Mouse (Mus musculus) heart, embryonic 13.5 days (tissue): ENCODE results near the gene Ric8a. TPM values are rescaled to one million over a fixed set of nuclear protein-coding genes. Genes with fewer than 3 reads are reported as not detected.

Experiments
- ATAC-seq: fragments of 200-750 bp; cut with Nextera tagmentation; 2 replicates; pipeline ENCODE4 v1.8.0; 2017; ENCODE audit warnings: moderate TSS enrichment; ENCODE audit not compliant: insufficient number of reproducible peaks, low FRiP score, low TSS enrichment; ENCODE audit errors: extremely low read depth
- H3K27ac ChIP-seq: fragments of 300-500 bp; sonication (generic); replicated peaks from 2 replicates; pipeline ENCODE4 v1.5.1; 2015; ENCODE audit warnings: moderate library complexity, mild to moderate bottlenecking, inconsistent platforms
- H3K27me3 ChIP-seq: fragments of 300-500 bp; sonication (generic); replicated peaks from 2 replicates; pipeline ENCODE4 v1.6.1; 2015; ENCODE audit warnings: mild to moderate bottlenecking, inconsistent platforms
- H3K36me3 ChIP-seq: fragments of 300-500 bp; sonication (generic); 2 replicates; pipeline ENCODE4 v1.6.1; 2015; ENCODE audit warnings: mild to moderate bottlenecking, inconsistent platforms
- H3K4me1 ChIP-seq: fragments of 300-500 bp; sonication (generic); 2 replicates; pipeline ENCODE4 v1.6.1; 2015; ENCODE audit warnings: inconsistent platforms
- H3K4me2 ChIP-seq: fragments of 300-500 bp; sonication (generic); 2 replicates; pipeline ENCODE4 v1.6.1; 2015; ENCODE audit warnings: inconsistent platforms, mild to moderate bottlenecking, moderate library complexity
- H3K4me3 ChIP-seq: fragments of 300-500 bp; sonication (generic); 2 replicates; pipeline ENCODE4 v1.5.1; 2015; ENCODE audit warnings: moderate library complexity, mild to moderate bottlenecking, inconsistent platforms
- H3K9ac ChIP-seq: fragments of 300-500 bp; sonication (generic); 2 replicates; pipeline ENCODE4 v1.6.1; 2015; ENCODE audit warnings: inconsistent platforms, mild to moderate bottlenecking, moderate library complexity
- H3K9me3 ChIP-seq: fragments of 300-500 bp; sonication (generic); 2 replicates; pipeline ENCODE4 v1.6.1; 2016; ENCODE audit warnings: inconsistent platforms
- WGBS: fragments of 180-500 bp; shearing (Covaris S2); methylation state at CpG from one replicate; pipeline ENCODE4 v1.1.7; 2015; ENCODE audit warnings: mixed read lengths; 5-methylcytosine and 5-hydroxymethylcytosine counted together
- polyA plus RNA-seq: library from polyadenylated mRNA; unstranded; fragments of >200 nt; fragmentation: Nextera tagmentation; extraction: Ambion mirVana; gene quantifications from 2 replicates; pipeline ENCODE4 v1.2.1, GENCODE M21; 2015

The Ric8a gene
- polyA plus RNA-seq, 1 experiment from 2014 or later = 40.1 TPM

- 47% methylated on average over 3 of the region's 3 CpGs for WGBS
- Histone ChIP-seq H3K27ac (no peak overlapping the region), H3K4me2 (no peak overlapping the region), H3K4me3 (no peak overlapping the region), H3K9ac (no peak overlapping the region), H3K9me3 (no peaks in the 10 kb centered on the region), H3K4me1 (peaks cover 4% of the 10 kb centered on the region; the same call in 1 of the 2 replicates), H3K27me3 (peaks cover 30% of the 10 kb centered on the region), H3K36me3 (no peaks in the 10 kb centered on the region)
- ATAC-seq = no peak
Measured at GRCm38 (mm10) chr7:140912293-140912692, 55.5 kb downstream of the Ric8a start.

- Histone ChIP-seq H3K4me1 (peaks cover 4% of the 10 kb centered on the region; the same call in 1 of the 2 replicates), H3K36me3 (no peaks in the 10 kb centered on the region), H3K27ac (no peak overlapping the region), H3K9me3 (no peaks in the 10 kb centered on the region), H3K27me3 (peaks cover 36% of the 10 kb centered on the region), H3K4me2 (no peak overlapping the region), H3K4me3 (no peak overlapping the region), H3K9ac (no peak overlapping the region)
- ATAC-seq = no peak
- WGBS = 71% methylated on average over 5 of the region's 5 CpGs
Measured at GRCm38 (mm10) chr7:140912846-140913482, 56.2 kb downstream of the Ric8a start.

Other genes starting within 250 kb of the Ric8a start
- not detected in 2 replicates for gene Olfr61, start 228.0 kb upstream of the Ric8a start, polyA plus RNA-seq
- not detected in 2 replicates for gene Olfr53, start 210.5 kb upstream of the Ric8a start, polyA plus RNA-seq
- not detected in 2 replicates for gene Olfr539, start 197.0 kb upstream of the Ric8a start, polyA plus RNA-seq
- gene Olfr45, start 175.0 kb upstream of the Ric8a start, polyA plus RNA-seq = not detected in 2 replicates
- not detected in 2 replicates for gene Olfr541, start 159.7 kb upstream of the Ric8a start, polyA plus RNA-seq
- gene Cyp2e1, start 93.2 kb upstream of the Ric8a start, polyA plus RNA-seq = not detected in 2 replicates
- 0.23 and 0.29 TPM in 2 replicates for gene Syce1, start 69.1 kb upstream of the Ric8a start, polyA plus RNA-seq
- 0.66 and 0.90 TPM in 2 replicates for gene Zfp941, start 34.8 kb upstream of the Ric8a start, polyA plus RNA-seq
- 0.24 and 0.90 TPM in 2 replicates for gene Urah, start 21.9 kb upstream of the Ric8a start, polyA plus RNA-seq
- not detected in 2 replicates for gene Scgb1c1, start 11.4 kb upstream of the Ric8a start, polyA plus RNA-seq
- 0.09 TPM in 1 of 2 replicates, not detected in the other for gene Odf3, start 9.2 kb upstream of the Ric8a start, polyA plus RNA-seq
- gene Gm45785, start 626 bp upstream of the Ric8a start, polyA plus RNA-seq = not detected in 2 replicates
- gene Bet1l, start 620 bp downstream of the Ric8a start, polyA plus RNA-seq = 28.6 and 29.0 TPM in 2 replicates
- gene Psmd13, start 25.0 kb downstream of the Ric8a start, polyA plus RNA-seq = 164 and 190 TPM in 2 replicates
- 40.7 and 48.7 TPM in 2 replicates for gene Sirt3, start 25.4 kb downstream of the Ric8a start, polyA plus RNA-seq
- 142 and 148 TPM in 2 replicates for gene Cox8b, start 43.5 kb downstream of the Ric8a start, polyA plus RNA-seq
- 0.05 and 0.20 TPM in 2 replicates for gene Nlrp6, start 63.9 kb downstream of the Ric8a start, polyA plus RNA-seq
- 13.1 and 13.8 TPM in 2 replicates for gene Pgghg, start 84.4 kb downstream of the Ric8a start, polyA plus RNA-seq
- gene Ifitm5, start 93.3 kb downstream of the Ric8a start, polyA plus RNA-seq = 1.2 TPM in 2 replicates
- gene Gm45717, start 99.0 kb downstream of the Ric8a start, polyA plus RNA-seq = not detected in 2 replicates
- 505 and 535 TPM in 2 replicates for gene Ifitm2, start 99.0 kb downstream of the Ric8a start, polyA plus RNA-seq
- 9.7 and 15.9 TPM in 2 replicates for gene Ifitm1, start 110.3 kb downstream of the Ric8a start, polyA plus RNA-seq
- 73.2 and 78.1 TPM in 2 replicates for gene Ifitm3, start 153.8 kb downstream of the Ric8a start, polyA plus RNA-seq
- gene Ifitm6, start 161.0 kb downstream of the Ric8a start, polyA plus RNA-seq = 0.24 and 0.31 TPM in 2 replicates
- not detected in 2 replicates for gene Gm17387, start 172.2 kb downstream of the Ric8a start, polyA plus RNA-seq
- gene B4galnt4, start 204.1 kb downstream of the Ric8a start, polyA plus RNA-seq = 1.6 and 2.7 TPM in 2 replicates
- gene Pkp3, start 221.3 kb downstream of the Ric8a start, polyA plus RNA-seq = 0.31 and 0.72 TPM in 2 replicates
- 3.4 and 3.5 TPM in 2 replicates for gene Sigirr, start 243.6 kb downstream of the Ric8a start, polyA plus RNA-seq